Mouse (Mus musculus): ENCODE data around the gene Vmn2r63.
"Not testable (repeated sequence)": the region's sequence is repeated elsewhere in the genome, so short reads cannot be mapped to it uniquely, and the experiment has no call there.

Vmn2r63 gene

DNA sequence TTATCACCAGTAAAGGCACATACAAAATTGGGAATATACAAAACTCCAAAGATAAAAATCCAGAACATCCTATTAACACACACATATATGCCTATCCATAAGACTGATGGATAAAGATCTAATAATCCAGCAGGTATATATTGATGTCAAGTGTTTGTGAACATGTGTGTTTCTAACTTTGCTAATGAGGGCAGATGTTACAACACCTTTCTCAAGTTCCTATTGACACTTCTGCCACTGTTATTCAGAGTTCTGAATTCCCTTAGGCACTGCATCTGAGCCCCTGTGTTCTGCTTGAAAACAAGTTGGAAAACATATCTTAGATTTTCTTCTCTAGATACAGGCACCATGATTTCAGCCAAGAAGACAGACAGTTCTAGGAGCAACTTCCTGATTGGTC is at the start of gene Vmn2r63:
TSS of gene Vmn2r63 (minus strand) at position 101 of the 400 bp plus-strand sequence.
- not testable (repeated sequence) for DNase-seq (ENCODE audit: low read depth)

DNA sequence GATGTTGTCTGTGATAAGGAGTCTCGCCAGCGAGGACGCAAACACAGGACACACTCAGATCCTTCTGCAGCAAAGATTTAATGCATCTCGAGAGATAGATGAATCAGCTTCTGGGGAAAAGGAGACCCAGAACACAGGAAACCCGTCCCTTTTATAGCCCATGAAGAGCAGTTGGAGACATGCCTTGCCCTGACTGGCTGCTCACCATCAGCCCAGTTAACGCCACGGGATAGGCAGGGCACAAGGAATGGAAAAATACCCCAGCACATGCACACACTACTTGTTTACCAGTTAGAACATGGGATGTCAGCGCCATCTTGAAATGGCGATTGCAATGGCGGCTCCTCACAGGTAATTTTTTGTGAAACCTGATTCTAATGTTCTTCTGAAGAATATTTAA is 47.1 kb upstream of the Vmn2r63 start:
- no peak for DNase-seq (ENCODE audit: low read depth)

DNA sequence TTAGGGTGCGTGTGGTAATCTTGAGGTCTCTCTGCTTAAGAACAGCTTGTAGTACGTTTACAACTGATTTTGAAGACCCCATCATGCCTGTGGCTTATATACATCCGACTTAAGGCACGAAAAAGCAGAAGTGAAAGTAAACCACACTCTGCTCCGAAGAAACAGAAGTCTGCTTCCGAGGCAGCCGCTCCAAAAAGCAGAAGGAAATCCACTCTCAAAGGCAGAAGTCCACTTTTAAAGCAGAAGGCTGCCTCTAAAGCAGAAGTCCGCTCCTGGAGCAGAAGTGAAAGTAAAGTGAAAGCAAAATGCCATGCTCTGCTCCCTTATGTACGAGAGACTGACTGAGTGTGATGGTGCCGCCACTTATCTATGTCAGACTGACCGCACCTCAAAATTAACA is 46.5 kb upstream of the Vmn2r63 start:
- DNase-seq (ENCODE audit: low read depth): no peak

DNA sequence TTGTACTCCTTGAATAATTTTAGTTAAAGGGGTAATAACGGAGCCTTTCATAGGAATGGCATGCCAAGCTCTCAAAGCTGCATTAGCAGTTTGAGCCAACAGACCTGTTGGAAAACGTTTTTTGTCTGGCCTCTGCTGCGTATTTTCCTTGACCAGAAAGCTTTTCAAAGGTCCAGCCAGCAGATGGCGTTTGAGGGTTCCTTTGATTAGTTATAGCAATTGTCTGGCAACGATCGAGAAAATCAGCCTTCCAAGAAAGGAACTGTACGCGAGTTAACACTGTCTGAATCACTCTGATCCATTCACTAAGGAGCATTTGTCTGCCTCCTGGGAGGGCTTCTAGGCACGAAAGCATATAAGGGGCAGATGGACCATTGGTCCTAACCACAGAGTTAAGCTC is 31.6 kb upstream of the Vmn2r63 start:
- DNase-seq (ENCODE audit: low read depth): no peak

DNA sequence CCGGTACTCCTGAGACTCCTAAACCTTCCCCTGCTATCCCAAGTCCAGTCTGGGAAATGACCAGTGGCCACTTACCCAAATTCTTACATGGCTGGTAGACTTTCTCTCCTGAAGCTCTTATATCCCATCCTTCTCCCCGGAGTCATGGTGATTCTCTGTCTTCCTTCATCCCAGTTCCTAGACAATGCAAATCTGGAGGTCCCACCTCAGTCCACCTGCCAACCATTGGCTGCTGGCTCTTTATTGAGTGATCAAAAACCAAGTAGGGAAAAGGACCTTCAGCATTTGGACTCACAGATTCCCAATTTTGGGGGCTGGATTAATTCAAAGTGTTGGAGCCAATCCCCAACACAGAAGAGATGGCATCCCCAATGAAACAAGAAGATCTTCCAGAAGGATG is 35.6 kb downstream of the Vmn2r63 start:
- not testable (repeated sequence) for DNase-seq (ENCODE audit: low read depth)

DNA sequence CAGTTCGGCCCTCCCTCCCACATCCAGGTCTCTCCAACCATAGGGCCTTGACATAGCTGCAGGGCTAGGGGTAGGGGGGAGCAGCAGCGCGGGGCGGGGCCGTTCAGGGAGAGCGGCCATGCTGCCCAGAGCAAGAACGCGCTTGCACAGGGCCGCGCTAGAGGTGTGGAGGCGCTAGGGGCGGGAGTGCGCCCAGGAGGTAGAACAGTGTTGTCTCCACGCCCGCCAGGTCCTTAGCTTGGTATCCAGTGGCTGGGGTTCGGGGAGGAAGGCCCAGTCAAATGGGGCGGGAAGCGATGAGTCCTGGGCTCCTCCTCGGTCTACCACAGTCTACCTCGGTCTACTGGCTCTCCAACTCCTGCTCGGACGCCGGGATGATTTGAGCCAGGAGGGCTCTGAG is 55.5 kb downstream of the Vmn2r63 start:
- DNase-seq (ENCODE audit: low read depth): no peak

DNA sequence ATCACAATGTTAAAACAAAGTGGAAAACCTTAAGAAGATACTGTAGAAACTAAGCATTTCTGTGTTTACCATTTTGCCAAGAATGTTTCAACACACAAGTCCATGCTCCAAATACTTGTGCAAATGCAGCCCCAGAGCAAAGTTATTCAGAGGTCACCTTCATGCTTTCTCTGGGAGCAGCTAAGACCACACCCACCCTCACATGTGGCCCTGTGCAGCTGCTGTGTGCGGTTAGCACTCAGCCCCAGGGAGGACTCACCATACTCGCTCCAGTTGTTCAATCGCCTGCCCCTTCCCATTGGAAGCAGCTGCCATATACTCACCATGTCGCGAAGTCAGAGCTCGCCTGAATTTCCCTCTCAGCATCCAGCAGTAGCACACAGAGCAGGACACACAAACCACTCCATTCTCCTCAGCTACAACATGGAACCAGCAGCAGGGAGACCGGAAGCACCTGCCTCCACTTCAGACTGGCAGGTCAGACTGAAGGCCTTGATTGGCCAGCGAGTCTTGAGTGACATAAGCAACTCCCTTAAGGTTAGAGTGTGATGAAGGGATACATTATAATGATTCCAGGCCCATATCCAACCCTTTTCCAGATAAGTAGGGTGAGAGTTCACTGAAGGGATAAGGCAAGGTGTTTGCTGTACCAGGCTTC is 66.7 kb downstream of the Vmn2r63 start, which contains the start of gene Gm2381:
TSS of gene Gm2381 (minus strand) at position 434 of the 658 bp plus-strand sequence.
- DNase-seq (ENCODE audit: low read depth): peak; percentile 6
